Mouse (Mus musculus) T-helper 1 cell (primary cell): ENCODE measurements around the gene Ccdc142.

ENCODE experiments used
- in situ Hi-C: fragments of 300-600 bp; cut with MboI, MseI; formaldehyde crosslinking; loops from one replicate; pipeline ENCODE4 v1.15.1; 2025; ENCODE audit warnings: high pct_unique_total_duplicates

Ccdc142 gene

GRCm38 (mm10) chr6:83138056-83138455, 36.7 kb downstream of the Ccdc142 start:
- in situ Hi-C loops = no loop called here

DNA sequence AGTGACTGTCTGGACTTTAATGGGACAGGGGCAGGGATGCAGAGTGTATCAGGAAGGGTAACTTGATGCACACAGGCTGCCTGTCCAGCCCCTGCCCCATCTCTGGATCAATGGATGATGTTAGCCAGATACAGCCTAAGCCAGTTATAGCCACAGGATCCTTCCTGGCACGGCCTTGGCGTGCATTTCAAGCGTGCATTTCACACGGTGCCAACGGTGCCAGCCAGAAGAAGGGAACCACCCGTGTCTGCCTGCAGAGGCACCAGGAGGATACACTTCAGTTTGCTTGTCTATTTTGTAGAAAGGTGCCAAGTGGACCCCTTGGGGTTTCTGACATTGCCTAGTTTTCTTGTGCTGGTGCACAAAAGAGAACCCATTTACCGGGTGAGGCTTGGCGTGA, 38.6 kb downstream of the Ccdc142 start:
- in situ Hi-C loops = no loop called here

DNA sequence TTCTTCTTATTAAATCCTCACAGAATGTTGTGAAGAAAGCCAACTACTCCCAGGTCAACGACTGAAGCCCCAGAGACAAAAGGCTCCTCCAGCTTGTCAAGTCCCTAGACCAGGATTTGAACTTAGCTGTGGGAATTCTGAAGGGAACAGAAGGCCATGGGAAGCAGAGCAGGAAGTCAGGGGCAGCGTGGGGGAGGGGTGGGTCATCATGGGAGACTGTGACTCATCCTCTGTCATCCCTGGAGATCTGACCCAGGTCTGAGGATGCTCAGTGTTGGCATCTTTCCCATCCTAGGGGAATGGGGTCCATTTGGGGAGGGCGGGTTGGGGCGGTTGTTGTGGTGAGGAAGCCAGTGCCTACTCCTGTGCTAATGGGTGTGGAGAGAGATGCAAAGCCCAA, 40.2 kb downstream of the Ccdc142 start:
- in situ Hi-C loops = no loop called here

DNA sequence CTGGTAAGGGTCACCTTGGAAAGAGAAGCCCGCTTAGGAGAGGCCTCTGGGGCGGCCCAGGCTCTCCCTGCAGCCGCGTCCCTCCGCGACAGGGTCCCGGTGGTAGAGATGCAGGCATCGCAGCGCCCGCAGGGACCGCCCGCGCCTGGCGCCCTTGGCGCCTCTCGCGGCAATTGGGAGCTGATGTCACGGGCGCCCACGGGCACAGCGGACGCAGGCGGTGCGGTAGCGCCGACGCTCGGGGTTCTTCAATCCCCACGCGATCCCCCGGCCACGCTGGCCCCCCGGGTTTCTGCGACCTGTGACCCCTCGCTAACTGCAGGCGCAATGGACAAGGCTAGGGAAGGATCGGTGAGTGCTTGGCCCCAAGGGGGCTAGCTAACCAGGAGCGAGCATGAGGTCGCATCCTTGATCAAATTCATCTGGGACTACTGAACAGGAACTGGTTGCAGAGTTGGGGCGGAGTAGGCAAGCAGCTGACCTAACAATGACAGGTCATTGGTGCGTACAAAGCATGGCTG, 40.9 kb downstream of the Ccdc142 start:
- in situ Hi-C loops = no loop called here

DNA sequence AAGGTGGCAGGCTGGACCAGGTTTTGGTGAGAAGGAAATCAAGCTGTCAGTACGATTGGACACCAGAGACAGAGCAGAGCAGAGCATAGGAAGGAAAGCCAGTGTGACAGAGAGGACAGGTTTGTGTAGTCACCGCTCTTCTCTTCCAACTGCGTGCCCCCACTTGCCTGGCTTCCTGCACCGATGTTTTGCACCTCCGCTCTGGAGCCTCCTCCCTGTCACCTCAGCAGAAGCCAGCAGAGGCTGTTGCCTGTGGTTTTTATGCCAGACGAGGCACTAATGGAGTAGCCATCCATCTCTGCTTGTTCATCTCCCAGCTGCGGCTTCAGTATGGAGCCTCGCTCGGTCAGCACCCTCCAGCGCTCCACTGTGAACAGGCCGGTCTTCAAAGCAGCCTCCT, 41.5 kb downstream of the Ccdc142 start:
- in situ Hi-C loops = no loop called here

DNA sequence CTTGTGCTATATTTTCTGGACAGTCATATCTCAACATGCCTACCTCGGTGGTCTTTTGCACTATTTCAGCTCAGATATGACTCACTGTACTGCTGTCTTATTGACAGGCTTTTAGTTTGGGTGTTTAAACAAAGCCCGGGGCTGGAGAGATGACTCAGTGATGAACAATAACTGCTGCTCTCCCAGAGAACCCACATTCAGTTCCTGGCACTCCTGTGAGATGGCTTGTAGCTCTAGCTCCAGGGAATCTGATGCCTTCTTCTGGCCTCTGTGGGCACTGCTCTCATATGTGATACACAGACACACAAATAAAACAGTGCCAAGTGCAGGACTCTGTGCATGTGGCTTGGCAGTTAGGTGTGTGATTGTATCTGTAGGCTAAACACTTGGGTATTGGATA, 43.8 kb downstream of the Ccdc142 start:
- in situ Hi-C loops = no loop called here

GRCm38 (mm10) chr6:83145805-83146204, 44.4 kb downstream of the Ccdc142 start:
- in situ Hi-C loops = no loop called here

GRCm38 (mm10) chr6:83147280-83147679, 45.9 kb downstream of the Ccdc142 start:
- in situ Hi-C loops = no loop called here

DNA sequence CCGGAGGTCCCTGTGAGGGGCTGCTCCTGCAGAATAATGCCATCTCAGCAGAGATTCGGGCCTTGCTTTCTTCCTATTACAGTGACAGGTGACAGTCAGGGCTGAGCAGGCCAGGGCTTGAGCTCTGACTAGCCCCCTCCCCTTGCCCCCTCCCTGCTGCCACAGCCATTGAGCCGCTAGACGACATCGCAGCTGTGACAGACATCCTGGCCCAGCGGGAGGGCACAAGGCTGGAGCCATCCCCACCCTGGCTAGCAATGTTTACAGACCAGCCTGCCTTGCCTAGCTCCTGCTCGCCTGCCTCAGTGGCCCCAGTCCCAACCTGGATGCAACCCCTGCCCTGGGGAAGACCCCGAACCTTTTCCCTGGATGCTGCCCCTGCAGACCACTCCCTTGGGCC, 50.3 kb downstream of the Ccdc142 start:
- in situ Hi-C loops = no loop called here

DNA sequence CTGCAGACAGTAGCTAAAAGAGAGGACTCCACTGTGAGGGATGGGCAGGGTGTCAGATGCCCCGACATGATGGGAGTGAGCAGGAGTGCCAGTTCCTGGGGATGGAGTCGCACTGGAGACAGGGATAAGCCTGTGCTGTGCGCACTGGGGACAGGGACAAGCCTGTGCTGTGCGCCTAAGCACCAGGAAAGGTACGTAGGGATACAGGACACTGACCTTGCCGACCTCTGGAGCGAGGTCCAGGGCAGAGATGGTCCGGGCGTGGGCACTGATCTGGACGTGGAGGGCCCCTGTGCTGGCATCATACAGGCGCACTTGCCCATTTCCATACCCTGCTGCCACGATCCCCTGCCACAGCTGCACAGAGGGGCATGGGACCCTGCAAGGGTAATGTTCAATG, 51.6 kb downstream of the Ccdc142 start:
- in situ Hi-C loops = no loop called here

DNA sequence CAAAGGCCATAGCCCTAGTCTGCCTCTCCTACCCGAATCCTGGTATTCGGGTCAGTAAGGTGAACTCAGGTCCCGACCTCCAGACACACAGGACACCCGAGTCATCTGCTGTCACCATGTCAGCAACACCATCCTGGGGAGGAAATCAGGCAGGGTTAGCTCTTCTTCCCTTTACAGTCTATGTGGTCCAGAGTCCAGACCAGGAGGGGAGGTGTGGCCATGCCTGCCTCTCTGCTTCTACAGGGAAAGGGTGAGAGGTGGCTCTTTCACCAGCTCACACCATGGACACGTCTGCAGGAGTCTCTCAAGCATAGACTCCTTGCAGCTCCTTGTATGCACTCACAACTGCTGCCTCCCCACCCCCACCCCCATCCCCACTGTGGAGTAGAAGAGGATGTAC, 52.1 kb downstream of the Ccdc142 start:
- in situ Hi-C loops = no loop called here

DNA sequence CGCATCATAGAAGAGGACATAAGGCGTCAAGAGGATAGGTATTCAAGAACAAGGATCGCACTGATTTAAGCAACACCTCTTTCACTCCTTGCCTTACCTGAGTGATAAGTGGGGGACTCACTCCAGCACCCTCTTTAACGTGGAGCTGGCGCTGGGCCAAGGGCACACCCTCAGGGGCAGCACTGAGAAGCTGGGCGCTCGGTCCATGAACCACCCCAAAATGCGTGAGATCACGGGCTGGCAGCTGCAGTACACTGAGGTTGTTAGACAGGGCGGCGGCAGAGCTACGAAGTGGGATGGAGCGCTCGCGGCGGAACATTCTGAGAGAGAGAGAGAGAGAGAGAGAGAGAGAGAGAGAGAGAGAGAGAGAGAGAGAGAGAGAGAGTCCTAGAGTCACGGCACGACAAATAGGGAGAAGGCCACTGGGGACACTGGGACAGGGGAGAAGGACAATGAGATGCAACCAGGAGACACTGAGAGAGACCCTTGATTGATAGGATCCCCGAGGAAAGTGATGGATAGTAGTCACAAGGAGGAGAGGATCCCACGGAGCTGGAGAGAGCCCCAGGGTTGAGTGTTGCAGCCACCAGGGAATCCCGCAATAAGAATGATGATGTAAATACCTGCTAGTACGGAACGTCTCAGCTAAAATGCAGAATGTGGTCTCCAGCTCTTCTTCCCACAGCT, 54.3 kb downstream of the Ccdc142 start:
- in situ Hi-C loops = loop anchor here (5.0 kb wide), 1 partner anchor 48 kb away; the partner anchor contains the start of gene Mrpl53

GRCm38 (mm10) chr6:83156259-83156684, 54.9 kb downstream of the Ccdc142 start, which contains the start of the genes Wdr54 and 1700003E16Rik:
Wdr54 (minus strand) TSS chr6:83156397.
1700003E16Rik (plus strand) TSS chr6:83156404.
- in situ Hi-C loops = loop anchor here (5.0 kb wide), 1 partner anchor 49 kb away; the partner anchor contains the start of gene Mrpl53
